Mouse (Mus musculus): ENCODE measurements around the gene Gcnt1.

GRCm38 (mm10) chr19:17368557-17368956 lies 4.1 kb downstream of the Gcnt1 start:
- TF ChIP-seq TAL1 (IDR thresholded peaks at IDR 0.05; ENCODE audit: low read length) = no peak
- no peak for TF ChIP-seq GATA1 (IDR thresholded peaks at IDR 0.05; ENCODE audit: low read length)

Measured in erythroblast, embryonic 14.5 days (primary cell).